Mouse (Mus musculus) layer of hippocampus, adult 18-20 months (tissue): Measurements from ENCODE around the gene Cd28. TPM values are rescaled to one million over a fixed set of nuclear protein-coding genes. Genes with fewer than 3 reads are reported as not detected.
"Not testable (repeated sequence)": the region's sequence is repeated elsewhere in the genome, so short reads cannot be mapped to it uniquely, and the experiment has no call there.

ENCODE experiments used
- DNase-seq, 2 experiments: peaks; one replicate each; pipeline ENCODE4 v3.0.0; 2022; ENCODE audit warnings: low spot score in 2 of 2
- total RNA-seq, 2 experiments: library from RNA; stranded (reverse); gene quantifications; 2 replicates each; pipeline ENCODE4 v1.2.3; 2021

The Cd28 gene
- total RNA-seq, 2 experiments from 2014 or later = 0.12 TPM; not detected in 1

- DNase-seq = no peak
Observed at GRCm38 (mm10) chr1:60799795-60800345, 83.3 kb downstream of the Cd28 start.

GRCm38 (mm10) chr1:60801210-60801671 lies 84.6 kb downstream of the Cd28 start:
- DNase-seq = no peak

- DNase-seq = no peak
Observed at GRCm38 (mm10) chr1:60803128-60803824, 86.7 kb downstream of the Cd28 start.

GRCm38 (mm10) chr1:60803825-60804696 lies 87.5 kb downstream of the Cd28 start:
- no peak for DNase-seq

GRCm38 (mm10) chr1:60805178-60805577 lies 88.6 kb downstream of the Cd28 start:
- no peak for DNase-seq

- no peak for DNase-seq
Observed at GRCm38 (mm10) chr1:60807748-60808147, 91.1 kb downstream of the Cd28 start.

GRCm38 (mm10) chr1:60808466-60808865 lies 91.9 kb downstream of the Cd28 start:
- DNase-seq = no peak

- no peak for DNase-seq
Observed at GRCm38 (mm10) chr1:60809166-60809565, 92.6 kb downstream of the Cd28 start.

GRCm38 (mm10) chr1:60810821-60811220 lies 94.2 kb downstream of the Cd28 start:
- DNase-seq = no peak

- no peak for DNase-seq
Observed at GRCm38 (mm10) chr1:60811998-60812397, 95.4 kb downstream of the Cd28 start.

- DNase-seq = no peak
Observed at GRCm38 (mm10) chr1:60813411-60813810, 96.8 kb downstream of the Cd28 start.

GRCm38 (mm10) chr1:60815912-60816311 lies 99.3 kb downstream of the Cd28 start:
- DNase-seq = no peak

GRCm38 (mm10) chr1:60818491-60818890 lies 101.9 kb downstream of the Cd28 start:
- not testable (repeated sequence) for DNase-seq

- DNase-seq = no peak
Observed at GRCm38 (mm10) chr1:60819993-60820392, 103.4 kb downstream of the Cd28 start.

- DNase-seq = no peak
Observed at GRCm38 (mm10) chr1:60820981-60821380, 104.4 kb downstream of the Cd28 start.

- DNase-seq = no peak
Observed at GRCm38 (mm10) chr1:60821590-60821989, 105.0 kb downstream of the Cd28 start.

Other genes starting within 250 kb of the Cd28 start
- 10 to 100 TPM; 50.6 to 54.3 TPM for gene Raph1, start 149.7 kb upstream of the Cd28 start, total RNA-seq
- not detected for gene Ctla4, start 170.2 kb downstream of the Cd28 start, total RNA-seq